Comparison of ENCODE assay signal across 20 mouse cellular contexts in the genomic region with DNA sequence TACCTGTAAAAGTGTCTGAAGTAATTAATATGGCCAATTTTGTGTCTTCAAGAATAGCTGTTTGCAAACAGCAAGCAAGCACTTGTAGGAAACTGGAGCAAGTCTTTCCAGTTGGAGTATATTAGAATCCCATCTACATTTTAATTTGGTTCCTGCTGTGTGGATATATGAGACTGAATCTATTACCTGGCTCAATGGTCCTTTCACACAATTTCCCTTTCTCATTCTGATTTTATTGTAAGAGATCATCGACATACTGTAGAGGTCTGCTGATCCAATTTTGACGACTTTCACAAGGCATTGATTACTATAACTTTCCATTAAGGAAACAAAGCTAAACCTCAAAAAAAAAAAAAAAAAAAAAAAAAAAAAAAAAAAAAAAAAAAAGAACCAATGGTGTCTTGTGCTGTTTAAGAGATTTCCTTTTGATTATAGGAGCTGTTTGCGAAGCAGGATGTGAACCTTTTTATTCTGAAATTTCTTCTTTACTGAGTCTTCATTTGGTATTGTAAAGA.
DNase-seq lines count a peak whose midpoint lies in the region; ATAC-seq and TF ChIP-seq lines count a peak whose summit lies in the region.
"Had no signal": no experiment of that assay in that cellular context is flagged by ENCODE, and none has a peak within 500 bp of the region (broad histone marks: within the 10 kb centered on the region; RNA-seq: fewer than 3 reads in every experiment).

No protein-coding gene starts in this region.

- no peak overlapping the region for H3K9ac ChIP-seq in midbrain, postnatal 0 days (replicated peaks; ENCODE audit: low read length, poor library complexity, severe bottlenecking)
- no peak overlapping the region for H3K9ac ChIP-seq in CH12.LX (ENCODE audit: insufficient read depth, low read depth)
- H3K9ac ChIP-seq: forebrain, embryonic 13.5 days; hindbrain, embryonic 15.5 days; intestine, embryonic 15.5 days had no signal

- no peak for TF ChIP-seq RAD21 in CH12.LX (IDR thresholded peaks at IDR 0.05; ENCODE audit: low read depth, low read length)

- H3K4me3 ChIP-seq in midbrain, postnatal 0 days (ENCODE audit: low read depth, low read length) = no peak overlapping the region
- no peak overlapping the region for H3K4me3 ChIP-seq in midbrain, embryonic 10.5 days
- no peak overlapping the region for H3K4me3 ChIP-seq in CH12.LX (replicated peaks in 1 of 3; ENCODE audit: low read depth in 2 of 3, low read length in 2 of 3, poor library complexity in 1 of 3)
- H3K4me3 ChIP-seq: forebrain, embryonic 10.5 days; forebrain, embryonic 13.5 days; hindbrain, embryonic 15.5 days; intestine, embryonic 15.5 days had no signal

- no peak for TF ChIP-seq POLR2A in CH12.LX (IDR thresholded peaks at IDR 0.05; ENCODE audit: low read depth, low read length)

- no peaks in the 10 kb centered on the region for H3K9me3 ChIP-seq in midbrain, postnatal 0 days (ENCODE audit: low read length)
- no peaks in the 10 kb centered on the region for H3K9me3 ChIP-seq in midbrain, embryonic 10.5 days (replicated peaks)
- H3K9me3 ChIP-seq in CH12.LX (replicated peaks; ENCODE audit: low read length) = no peaks in the 10 kb centered on the region
- H3K9me3 ChIP-seq: forebrain, embryonic 10.5 days; forebrain, embryonic 13.5 days; hindbrain, embryonic 15.5 days; intestine, embryonic 15.5 days had no signal

- WGBS in midbrain, postnatal 0 days = 52% methylated on average over 3 of the region's 3 CpGs
- 64% methylated on average over 3 of the region's 3 CpGs for WGBS in midbrain, embryonic 10.5 days

- dilution Hi-C loops in CH12.LX (cut with MboI; ENCODE audit: extremely low pct_ligation_motif_present, extremely low pct_unique_long_range_greater_than_20kb, low sequenced_read_pairs) = no loop called here

- no peak for ATAC-seq in midbrain, postnatal 0 days (ENCODE audit: low FRiP score)
- peak; percentile 32 for ATAC-seq in CD4-positive, CD25-positive, alpha-beta regulatory T cell, adult 4 months
- ATAC-seq: forebrain, embryonic 13.5 days; forebrain, embryonic 16.5 days; intestine, embryonic 15.5 days had no signal

- no peaks in the 10 kb centered on the region for H3K4me1 ChIP-seq in midbrain, postnatal 0 days (ENCODE audit: insufficient read depth, low read length)
- H3K4me1 ChIP-seq in midbrain, embryonic 10.5 days = no peaks in the 10 kb centered on the region
- H3K4me1 ChIP-seq in CH12.LX (ENCODE audit: control insufficient read depth in 1 of 2, insufficient read depth in 2 of 2) = no peaks in the 10 kb centered on the region
- H3K4me1 ChIP-seq: forebrain, embryonic 10.5 days; forebrain, embryonic 13.5 days; hindbrain, embryonic 15.5 days; intestine, embryonic 15.5 days had no signal

- no peak for TF ChIP-seq EP300 in CH12.LX (IDR thresholded peaks at IDR 0.05; ENCODE audit: low read length)

- peak; percentile 4 for DNase-seq in midbrain, postnatal 0 days (ENCODE audit: low spot score)
- no peak for DNase-seq in midbrain, embryonic 10.5 days (ENCODE audit: low spot score)
- no peak for DNase-seq in CH12.LX (ENCODE audit: extremely low read depth)
- peak; percentile 2 for DNase-seq in naive thymus-derived CD4-positive, alpha-beta T cell, adult 2 months (ENCODE audit: low read depth)
- DNase-seq in adrenal gland, postnatal 4 days (ENCODE audit: low spot score in 2 of 2) = no peak
- DNase-seq: adrenal gland, adult 2 months; adrenal gland, postnatal 14 days; cerebellum, adult 18-20 months; cerebellum, adult 9-10 months; cerebellum, postnatal 14 days; gastrocnemius, postnatal 10 days; gastrocnemius, postnatal 36 days; heart, adult 11 months had no signal

- no peak overlapping the region for H3K4me2 ChIP-seq in midbrain, postnatal 0 days (ENCODE audit: low read depth, low read length, poor library complexity, severe bottlenecking)
- no peak overlapping the region for H3K4me2 ChIP-seq in CH12.LX (ENCODE audit: insufficient read depth, low read depth, poor library complexity, severe bottlenecking)
- H3K4me2 ChIP-seq: forebrain, embryonic 13.5 days; heart, embryonic 11.5 days; hindbrain, embryonic 15.5 days; intestine, embryonic 15.5 days had no signal

- no peaks in the 10 kb centered on the region for H3K27me3 ChIP-seq in midbrain, postnatal 0 days (ENCODE audit: insufficient read depth, low read length)
- no peaks in the 10 kb centered on the region for H3K27me3 ChIP-seq in midbrain, embryonic 10.5 days (ENCODE audit: low read depth, poor library complexity, severe bottlenecking)
- H3K27me3 ChIP-seq in CH12.LX (replicated peaks) = no peaks in the 10 kb centered on the region
- H3K27me3 ChIP-seq: forebrain, embryonic 13.5 days; hindbrain, embryonic 15.5 days; intestine, embryonic 15.5 days had no signal

- no peak overlapping the region for H3K27ac ChIP-seq in midbrain, postnatal 0 days (ENCODE audit: low read depth, low read length)
- H3K27ac ChIP-seq in midbrain, embryonic 10.5 days (replicated peaks) = no peak overlapping the region
- no peak overlapping the region for H3K27ac ChIP-seq in CH12.LX (ENCODE audit: insufficient read depth, low read depth)
- H3K27ac ChIP-seq: forebrain, embryonic 10.5 days; forebrain, embryonic 13.5 days; hindbrain, embryonic 15.5 days; intestine, embryonic 15.5 days had no signal

- no peak for TF ChIP-seq CTCF in midbrain, postnatal 0 days (IDR thresholded peaks at IDR 0.05)
- no peak for TF ChIP-seq CTCF in CH12.LX (conservative IDR thresholded peaks at IDR 0.05 in 1 of 2, IDR thresholded peaks at IDR 0.05 in 1 of 2; ENCODE audit: low read depth in 2 of 2, low read length in 2 of 2)

- no peaks in the 10 kb centered on the region for H3K36me3 ChIP-seq in midbrain, postnatal 0 days (ENCODE audit: insufficient read depth, low read length)
- no peaks in the 10 kb centered on the region for H3K36me3 ChIP-seq in midbrain, embryonic 10.5 days
- H3K36me3 ChIP-seq in CH12.LX (replicated peaks in 1 of 2; ENCODE audit: control insufficient read depth in 1 of 2, insufficient read depth in 1 of 2, low read length in 1 of 2) = no peaks in the 10 kb centered on the region
- H3K36me3 ChIP-seq: forebrain, embryonic 10.5 days; hindbrain, embryonic 15.5 days; intestine, embryonic 15.5 days had no signal

- in situ Hi-C loops in CH12.LX (cut with MboI; ENCODE audit: low pct_ligation_motif_present, low pct_unique_long_range_greater_than_20kb, low sequenced_read_pairs) = no loop called here

- H3K79me2 ChIP-seq in CH12.LX (replicated peaks; ENCODE audit: control insufficient read depth, extremely low read depth, insufficient read depth, poor library complexity, severe bottlenecking) = no peaks in the 10 kb centered on the region

TF ChIP-seq in CH12.LX, 34 proteins besides CTCF, POLR2A, EP300 and RAD21:
- TF ChIP-seq ZNF384 (IDR thresholded peaks at IDR 0.05; ENCODE audit: low read depth, low read length) = peak; percentile 68
- no peak for TF ChIP-seq MAFK (IDR thresholded peaks at IDR 0.05; ENCODE audit: insufficient replicate concordance, low read length)
- TF ChIP-seq RCOR1 (conservative IDR thresholded peaks at IDR 0.05; ENCODE audit: low read depth, low read length) = no peak
TF ChIP-seq in CH12.LX: peak in this region for 1.

Comparison
In these comparisons a context has a peak if more than half of its experiments do, and no peak if none do; other contexts are left out.
1. DNase-seq: peak in midbrain, postnatal 0 days (single experiment) and naive thymus-derived CD4-positive, alpha-beta T cell, adult 2 months (single experiment); none in midbrain, embryonic 10.5 days (single experiment), CH12.LX (single experiment) and adrenal gland, postnatal 4 days (0 of 2).